Mouse (Mus musculus) cortical plate, adult 2 months (tissue): ENCODE measurements at regions not wholly inside any gene's neighbourhood (a gene's known extent, or its start where the extent isn't known, plus 50 kb on each side); places are given as distances from the start of the nearest gene placed in this dataset.

Source experiments
- H3K27ac ChIP-seq: fragments of 200-500 bp; 2 replicates; pipeline ENCODE4 v1.5.1; 2012; ENCODE audit warnings: low read length, control low read depth, inconsistent platforms; ENCODE audit not compliant: insufficient read depth
- H3K4me1 ChIP-seq: fragments of 200-500 bp; 2 replicates; pipeline ENCODE4 v1.6.1; 2011; ENCODE audit warnings: low read length; ENCODE audit not compliant: control insufficient read depth, insufficient read depth
- H3K4me3 ChIP-seq: fragments of 200-500 bp; 2 replicates; pipeline ENCODE4 v1.5.1; 2011; ENCODE audit warnings: mild to moderate bottlenecking, low read length, control low read depth; ENCODE audit not compliant: insufficient read depth
- CTCF ChIP-seq: fragments of 200-500 bp; IDR thresholded peaks from 2 replicates; pipeline ENCODE4 v1.5.1; 2011; ENCODE audit warnings: mild to moderate bottlenecking, control low read depth, low read length; ENCODE audit not compliant: insufficient read depth; ENCODE audit errors: extremely low read depth
- POLR2A ChIP-seq: fragments of 200-500 bp; IDR thresholded peaks from 2 replicates; pipeline ENCODE4 v1.6.1; 2011; ENCODE audit warnings: mild to moderate bottlenecking, low read length, control low read depth; ENCODE audit not compliant: insufficient read depth; ENCODE audit errors: extremely low read depth

GRCm38 (mm10) chr12:16155791-16156558 lies 339.3 kb upstream of the Trib2 start:
- peaks cover under 1% of the 10 kb centered on the region; the same call in 1 of the 2 replicates for H3K4me1 ChIP-seq
- no peak overlapping the region for H3K4me3 ChIP-seq
- no peak overlapping the region for H3K27ac ChIP-seq
- TF ChIP-seq CTCF (no peak), POLR2A (no peak)

- Histone ChIP-seq H3K4me1 (peaks cover 4% of the 10 kb centered on the region; the same call in 1 of the 2 replicates), H3K27ac (no peak overlapping the region), H3K4me3 (no peak overlapping the region)
- TF ChIP-seq POLR2A = no peak
Measured at GRCm38 (mm10) chr12:16154256-16154655, 337.5 kb upstream of the Trib2 start.

GRCm38 (mm10) chr12:16152108-16152507 lies 335.4 kb upstream of the Trib2 start:
- no peak overlapping the region for H3K4me3 ChIP-seq
- peaks cover 4% of the 10 kb centered on the region; the same call in 1 of the 2 replicates for H3K4me1 ChIP-seq
- no peak for TF ChIP-seq CTCF
- no peak for TF ChIP-seq POLR2A
- no peak overlapping the region for H3K27ac ChIP-seq

GRCm38 (mm10) chr12:16151170-16151702 lies 334.5 kb upstream of the Trib2 start:
- Histone ChIP-seq H3K27ac (no peak overlapping the region; the same call in 1 of the 2 replicates), H3K4me3 (no peak overlapping the region), H3K4me1 (peaks cover 5% of the 10 kb centered on the region; the same call in 1 of the 2 replicates)
- no peak for TF ChIP-seq CTCF
- TF ChIP-seq POLR2A = no peak

- Histone ChIP-seq H3K4me1 (peaks cover 10% of the 10 kb centered on the region), H3K27ac (no peak overlapping the region), H3K4me3 (no peak overlapping the region)
- TF ChIP-seq POLR2A (no peak), CTCF (no peak)
Measured at GRCm38 (mm10) chr12:16146919-16147318, 330.2 kb upstream of the Trib2 start.

- TF ChIP-seq CTCF = no peak
- no peak for TF ChIP-seq POLR2A
- H3K4me1 ChIP-seq = peaks cover 8% of the 10 kb centered on the region
- H3K4me3 ChIP-seq = no peak overlapping the region
- no peak overlapping the region for H3K27ac ChIP-seq
Measured at GRCm38 (mm10) chr12:16145621-16146020, 328.9 kb upstream of the Trib2 start.

GRCm38 (mm10) chr12:16141193-16141592 lies 324.5 kb upstream of the Trib2 start:
- Histone ChIP-seq H3K4me1 (peaks cover 7% of the 10 kb centered on the region), H3K27ac (no peak overlapping the region), H3K4me3 (no peak overlapping the region)
- TF ChIP-seq POLR2A (no peak), CTCF (no peak)

GRCm38 (mm10) chr12:16140511-16141110 lies 323.9 kb upstream of the Trib2 start:
- TF ChIP-seq CTCF (no peak), POLR2A (no peak)
- H3K4me3 ChIP-seq = no peak overlapping the region
- peaks cover 4% of the 10 kb centered on the region for H3K4me1 ChIP-seq
- H3K27ac ChIP-seq = no peak overlapping the region

GRCm38 (mm10) chr12:16139152-16139551 lies 322.4 kb upstream of the Trib2 start:
- Histone ChIP-seq H3K27ac (no peak overlapping the region), H3K4me3 (no peak overlapping the region), H3K4me1 (peaks cover 2% of the 10 kb centered on the region)
- no peak for TF ChIP-seq POLR2A

- no peak for TF ChIP-seq CTCF
- no peak for TF ChIP-seq POLR2A
- H3K4me3 ChIP-seq = no peak overlapping the region
- H3K27ac ChIP-seq = no peak overlapping the region
- peaks cover 2% of the 10 kb centered on the region for H3K4me1 ChIP-seq
Measured at GRCm38 (mm10) chr12:16137801-16138200, 321.1 kb upstream of the Trib2 start.
